Mouse (Mus musculus): ENCODE data around the gene Pctp.

Gene Pctp

DNA sequence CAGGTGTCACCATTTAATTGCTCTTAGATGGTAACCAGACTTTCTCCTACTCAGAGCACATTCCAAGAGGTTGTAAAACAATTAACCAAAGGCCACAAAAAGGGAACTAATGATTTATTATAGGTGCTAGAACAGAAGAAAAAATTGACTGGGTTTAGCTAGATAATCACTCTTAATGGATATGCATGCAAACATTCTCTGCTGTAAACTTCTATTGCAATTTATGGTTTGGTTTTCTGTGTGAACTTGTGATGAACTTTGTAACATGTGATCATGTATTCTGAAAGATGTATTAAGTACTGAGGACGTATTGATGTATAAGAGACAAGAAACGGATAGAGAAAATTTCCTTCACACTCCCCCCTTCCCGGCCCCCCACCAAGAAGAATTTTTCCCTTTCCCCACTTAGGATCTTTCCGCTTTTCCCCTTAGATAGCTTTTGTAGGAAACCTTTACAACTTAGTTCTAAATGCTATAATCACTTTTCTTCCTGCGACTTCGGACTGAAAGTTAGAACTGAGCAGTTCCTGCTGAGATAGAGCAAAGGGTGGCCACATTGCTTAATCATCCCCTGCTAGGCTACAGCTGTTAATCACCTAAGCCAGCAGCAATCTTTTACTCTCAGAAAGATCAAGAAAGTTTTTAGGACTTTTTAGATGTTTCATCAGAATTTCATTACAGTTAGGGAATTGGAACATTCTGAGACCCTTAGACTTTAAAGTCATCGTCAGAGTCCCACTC, 5.3 kb upstream of the Pctp start:
- no peak for DNase-seq (ENCODE audit: extremely low spot score, low spot score)

GRCm38 (mm10) chr11:90006111-90006510, 3.4 kb upstream of the Pctp start:
- no peak for DNase-seq (ENCODE audit: extremely low spot score, low spot score)

- no peak for DNase-seq (ENCODE audit: extremely low spot score, low spot score)
Measured at GRCm38 (mm10) chr11:90003386-90003785, 692 bp upstream of the Pctp start.

DNA sequence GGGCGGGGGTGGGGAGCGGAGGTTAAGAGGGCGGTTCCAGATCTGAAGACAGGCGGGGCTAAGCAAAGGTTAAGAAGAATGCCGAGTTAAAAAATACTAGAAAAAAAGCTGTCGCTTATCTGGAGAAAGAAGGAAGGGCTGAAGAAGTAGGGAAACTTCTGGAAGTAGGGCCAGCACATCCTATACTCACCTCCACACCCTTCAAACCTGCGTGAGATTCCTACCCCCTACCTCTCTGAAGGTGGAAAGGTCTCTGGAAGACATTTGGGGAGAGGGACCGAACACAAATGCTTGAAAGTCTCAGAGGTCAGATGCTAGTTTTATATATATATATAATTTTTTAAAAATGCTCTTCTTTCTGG, 274 bp upstream of the Pctp start:
- DNase-seq (ENCODE audit: extremely low spot score, low spot score) = no peak

DNA sequence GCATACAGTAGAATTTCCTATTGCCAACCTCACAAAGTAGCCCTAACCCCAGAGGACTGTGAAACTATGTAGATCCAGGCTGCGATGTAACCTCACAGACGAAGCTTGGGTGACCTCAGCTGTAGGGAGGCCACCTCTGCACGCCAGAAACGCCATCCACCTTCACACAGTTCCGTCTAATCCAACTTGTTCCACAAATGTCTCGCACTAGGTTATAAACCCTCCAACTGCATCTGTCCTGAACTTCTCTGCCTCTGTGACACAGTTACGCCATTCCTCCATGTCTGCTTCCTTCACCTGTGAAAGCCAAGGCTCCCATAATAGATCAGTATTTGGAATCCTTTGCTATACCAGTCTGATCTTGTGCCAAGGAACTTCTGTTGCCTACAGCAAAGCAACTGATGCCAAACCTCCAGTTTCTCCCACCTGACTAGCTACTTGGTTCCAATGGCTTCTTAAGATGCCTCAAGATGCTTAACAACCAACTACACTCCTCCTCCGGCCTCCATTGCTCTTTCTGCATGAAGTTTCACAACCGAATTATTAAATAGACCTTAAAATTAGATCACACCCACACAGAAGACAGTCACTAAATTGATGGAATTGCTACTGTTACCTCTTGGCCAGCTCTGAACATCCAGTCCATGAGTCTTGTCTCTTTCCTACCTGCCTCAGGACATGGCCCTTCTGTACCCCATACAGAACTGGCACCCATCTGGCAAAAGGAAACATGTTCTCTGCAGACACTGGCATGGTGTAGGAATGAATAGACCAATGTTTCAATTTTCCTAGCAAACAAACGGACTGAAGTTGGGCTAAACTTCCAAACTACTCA, 1.1 kb downstream of the Pctp start:
- no peak for DNase-seq (ENCODE audit: extremely low spot score, low spot score)

- no peak for DNase-seq (ENCODE audit: extremely low spot score, low spot score)
Measured at GRCm38 (mm10) chr11:90000666-90001065, 2.0 kb downstream of the Pctp start.

DNA sequence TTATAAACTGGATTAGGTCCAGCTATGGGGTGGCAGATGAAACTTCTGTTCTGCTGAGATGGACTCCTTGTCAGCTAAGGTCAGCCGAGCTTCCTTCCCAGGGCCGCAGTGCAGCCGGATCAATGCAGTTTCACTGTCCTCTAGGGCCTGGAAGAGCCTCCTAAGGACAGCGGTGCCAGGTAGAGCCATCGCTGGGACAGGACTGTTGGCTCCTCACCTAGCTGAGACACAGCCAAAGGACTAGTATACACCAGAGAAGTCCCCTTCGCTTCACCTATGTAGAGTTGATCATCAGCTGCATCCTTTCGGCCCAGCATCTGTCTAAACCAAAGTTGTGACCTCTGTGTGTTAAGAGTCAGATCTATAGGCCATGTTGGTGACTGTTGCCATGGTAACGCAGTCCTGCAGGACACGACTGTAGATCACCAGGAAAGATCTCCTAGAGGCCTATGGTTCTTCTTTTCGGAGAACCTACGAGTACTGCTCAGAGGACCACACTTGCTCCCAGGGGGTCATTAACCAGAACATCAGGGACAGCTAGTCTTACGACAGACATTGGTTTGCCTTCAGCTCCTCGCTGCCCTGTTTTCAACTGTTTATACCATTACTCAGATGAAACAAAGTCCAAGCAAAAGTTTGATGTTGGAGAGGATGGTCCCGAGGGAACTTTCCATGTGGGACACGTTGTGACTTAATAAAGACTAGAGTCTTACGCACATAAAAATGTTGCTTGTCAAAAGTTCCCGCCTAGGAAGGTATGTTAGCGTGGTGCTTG, 3.5 kb downstream of the Pctp start:
- DNase-seq (ENCODE audit: extremely low spot score, low spot score) = no peak

GRCm38 (mm10) chr11:89996856-89997255, 5.8 kb downstream of the Pctp start:
- DNase-seq (ENCODE audit: extremely low spot score, low spot score) = no peak

- DNase-seq (ENCODE audit: extremely low spot score, low spot score) = no peak
Measured at GRCm38 (mm10) chr11:89996406-89996805, 6.3 kb downstream of the Pctp start.

GRCm38 (mm10) chr11:89995596-89995995, 7.1 kb downstream of the Pctp start:
- no peak for DNase-seq (ENCODE audit: extremely low spot score, low spot score)

GRCm38 (mm10) chr11:89994706-89995105, 8.0 kb downstream of the Pctp start:
- DNase-seq (ENCODE audit: extremely low spot score, low spot score) = no peak

GRCm38 (mm10) chr11:89991661-89992060, 11.0 kb downstream of the Pctp start:
- no peak for DNase-seq (ENCODE audit: extremely low spot score, low spot score)

- peak; percentile 76 for DNase-seq (ENCODE audit: extremely low spot score, low spot score)
Measured at GRCm38 (mm10) chr11:89988936-89989589, 13.6 kb downstream of the Pctp start.

- no peak for DNase-seq (ENCODE audit: extremely low spot score, low spot score)
Measured at GRCm38 (mm10) chr11:89986516-89986915, 16.2 kb downstream of the Pctp start.

GRCm38 (mm10) chr11:89985200-89986187, 17.2 kb downstream of the Pctp start:
- no peak for DNase-seq (ENCODE audit: extremely low spot score, low spot score)

DNA sequence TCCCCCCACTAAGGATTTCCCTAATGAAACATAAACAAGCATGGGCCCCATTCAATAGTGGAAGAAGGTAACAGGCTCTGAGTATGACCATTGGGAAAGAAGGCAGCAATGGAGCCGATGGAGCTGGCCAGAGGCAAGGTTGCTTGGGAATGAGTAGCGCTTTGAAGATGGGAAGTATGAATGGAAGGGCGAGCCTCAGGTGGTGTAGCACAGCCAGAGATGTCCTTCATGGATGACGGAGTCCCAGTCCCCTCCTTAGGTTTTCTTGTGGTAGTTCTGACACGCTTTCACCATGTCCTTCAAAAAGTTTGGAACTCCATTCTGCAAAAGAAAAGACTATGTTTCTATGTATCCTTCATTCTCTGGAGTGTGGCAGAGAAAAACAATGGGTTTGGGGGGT, 18.3 kb downstream of the Pctp start:
- DNase-seq (ENCODE audit: extremely low spot score, low spot score) = no peak

- DNase-seq (ENCODE audit: extremely low spot score, low spot score) = no peak
Measured at GRCm38 (mm10) chr11:89982918-89983317, 19.8 kb downstream of the Pctp start.

- no peak for DNase-seq (ENCODE audit: extremely low spot score, low spot score)
Measured at GRCm38 (mm10) chr11:89980106-89980505, 22.6 kb downstream of the Pctp start.

DNA sequence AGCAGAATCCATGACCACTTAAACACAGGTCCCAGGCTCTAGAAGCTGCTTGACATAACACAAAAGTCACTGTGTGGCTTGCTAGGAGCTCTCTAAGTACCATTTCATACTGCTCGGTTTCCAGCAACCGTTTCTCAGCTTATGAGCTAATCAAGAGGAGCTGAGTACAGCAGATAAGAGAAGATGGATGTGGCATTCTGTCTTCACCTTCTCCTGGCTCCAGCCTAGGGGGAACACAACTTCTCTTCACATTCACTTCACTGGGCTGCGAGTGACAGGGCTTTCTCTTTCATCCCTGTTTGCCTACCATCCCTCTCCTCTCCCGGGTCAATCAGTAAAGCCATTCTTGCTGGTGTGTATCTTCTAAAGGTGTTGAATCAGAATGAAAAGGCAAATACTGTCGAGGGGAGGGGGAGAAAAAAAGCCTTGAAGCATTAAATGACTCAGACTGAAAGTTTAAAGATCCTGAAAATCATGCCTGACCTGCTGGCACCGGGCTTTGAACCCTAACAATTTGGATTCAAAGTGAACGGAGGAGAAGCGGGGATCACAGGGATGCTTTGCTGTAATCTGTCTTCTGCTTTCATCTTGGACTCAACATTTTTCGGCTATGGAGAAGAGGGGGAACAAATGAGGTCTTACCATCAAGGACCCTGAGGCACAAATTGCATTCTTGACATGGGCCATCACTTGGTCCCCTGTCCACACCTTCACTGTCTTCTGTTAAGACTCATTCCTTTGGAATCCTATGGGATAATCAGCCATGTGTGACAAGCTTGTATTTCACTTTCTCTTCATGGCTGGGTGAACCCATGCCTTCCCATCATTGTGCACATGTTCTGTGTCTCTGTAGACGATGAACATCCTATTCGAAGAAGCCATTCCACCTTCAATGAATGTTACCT, 23.5 kb downstream of the Pctp start:
- no peak for DNase-seq (ENCODE audit: extremely low spot score, low spot score)
